Mouse (Mus musculus) heart, embryonic 14.5 days (tissue): ENCODE data around the gene Ascc3. TPM values are rescaled to one million over a fixed set of nuclear protein-coding genes. Genes with fewer than 3 reads are reported as not detected.

Experiments
- ATAC-seq: fragments of 200-750 bp; cut with Nextera tagmentation; 2 replicates; pipeline ENCODE4 v1.8.0; 2017; ENCODE audit warnings: low read depth, moderate TSS enrichment; ENCODE audit not compliant: insufficient number of reproducible peaks, insufficient read depth, low FRiP score
- H3K27ac ChIP-seq, 2 experiments: fragments of 200-500 bp in 1 of 2; fragments of 300-500 bp in 1 of 2; sonication (generic) in 1 of 2; replicated peaks in 1 of 2; 2 replicates each; pipeline ENCODE4 v1.5.1; 2012 to 2014; ENCODE audit warnings: low read depth in 2 of 2, low read length in 2 of 2, control low read depth in 1 of 2, mild to moderate bottlenecking in 1 of 2, mixed read lengths in 1 of 2; ENCODE audit not compliant: control insufficient read depth in 1 of 2, insufficient read depth in 1 of 2
- H3K27me3 ChIP-seq: fragments of 300-500 bp; sonication (generic); 2 replicates; pipeline ENCODE4 v1.6.1; 2014; ENCODE audit warnings: mild to moderate bottlenecking, low read length, control low read depth; ENCODE audit not compliant: control insufficient read depth, insufficient read depth
- H3K36me3 ChIP-seq: fragments of 300-500 bp; sonication (generic); 2 replicates; pipeline ENCODE4 v1.6.1; 2014; ENCODE audit warnings: mild to moderate bottlenecking, control low read depth, low read length, mixed read lengths; ENCODE audit not compliant: control insufficient read depth, insufficient read depth
- H3K4me1 ChIP-seq, 2 experiments: fragments of 200-500 bp in 1 of 2; fragments of 300-500 bp in 1 of 2; sonication (generic) in 1 of 2; 2 replicates each; pipeline ENCODE4 v1.6.1; 2012 to 2014; ENCODE audit warnings: low read length in 2 of 2, control low read depth in 1 of 2, mixed read lengths in 1 of 2; ENCODE audit not compliant: control insufficient read depth in 2 of 2, insufficient read depth in 2 of 2
- H3K4me2 ChIP-seq: fragments of 300-500 bp; sonication (generic); 2 replicates; pipeline ENCODE4 v1.6.1; 2014; ENCODE audit warnings: mild to moderate bottlenecking, low read length
- H3K4me3 ChIP-seq, 2 experiments: fragments of 200-500 bp in 1 of 2; fragments of 300-500 bp in 1 of 2; sonication (generic) in 1 of 2; 2 replicates each; pipeline ENCODE4 v1.5.1; 2012 to 2014; ENCODE audit warnings: low read length in 2 of 2, mild to moderate bottlenecking in 2 of 2, control low read depth in 1 of 2, low read depth in 1 of 2, moderate library complexity in 1 of 2; ENCODE audit not compliant: control insufficient read depth in 1 of 2, insufficient read depth in 1 of 2
- H3K9ac ChIP-seq: fragments of 300-500 bp; sonication (generic); 2 replicates; pipeline ENCODE4 v1.6.1; 2014; ENCODE audit warnings: mild to moderate bottlenecking, low read length
- H3K9me3 ChIP-seq: fragments of 300-500 bp; sonication (generic); 2 replicates; pipeline ENCODE4 v1.6.1; 2016; ENCODE audit warnings: low read length, control low read depth; ENCODE audit not compliant: control insufficient read depth
- WGBS: fragments of 180-500 bp; shearing (Covaris S2); extraction: QIAGEN DNeasy Blood & Tissue Kit; methylation state at CpG from one replicate; pipeline ENCODE4 v1.1.7; 2014; 5-methylcytosine and 5-hydroxymethylcytosine counted together
- polyA plus RNA-seq: library from polyadenylated mRNA; unstranded; fragments of >200 nt; fragmentation: Nextera tagmentation; extraction: Ambion mirVana; gene quantifications from 2 replicates; pipeline ENCODE4 v1.2.1, GENCODE M21; 2014

Ascc3 gene
- polyA plus RNA-seq, 1 experiment from 2014 or later, result 19.0 TPM

DNA sequence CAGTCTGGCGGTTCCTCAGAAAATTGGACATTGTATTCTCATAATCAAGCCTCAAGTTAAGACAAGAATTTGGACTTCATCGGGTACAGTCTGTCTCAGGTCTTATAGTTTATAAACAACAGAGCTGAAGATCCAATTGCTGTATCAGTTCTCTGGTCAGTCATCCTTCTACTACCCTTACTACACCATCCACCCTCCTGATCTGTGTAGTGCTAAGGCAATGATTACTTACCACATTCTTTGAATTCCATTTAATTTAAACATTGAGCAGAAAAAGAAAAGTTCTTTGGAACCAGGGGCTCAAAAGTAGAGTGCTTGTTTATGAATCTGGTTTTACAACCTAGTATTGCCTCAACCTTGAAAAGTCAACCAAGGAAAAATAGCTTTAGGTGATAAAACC is 213.7 kb downstream of the Ascc3 start:
- H3K4me3 ChIP-seq, result no peak overlapping the region
- no peaks in the 10 kb centered on the region for H3K9me3 ChIP-seq
- H3K27me3 ChIP-seq, result no peaks in the 10 kb centered on the region
- H3K4me2 ChIP-seq, result no peak overlapping the region
- H3K4me1 ChIP-seq, result no peaks in the 10 kb centered on the region
- no peak for ATAC-seq
- no peaks in the 10 kb centered on the region for H3K36me3 ChIP-seq
- 89% methylated on average over 2 of the region's 2 CpGs for WGBS
- H3K9ac ChIP-seq, result no peak overlapping the region
- H3K27ac ChIP-seq, result no peak overlapping the region

GRCm38 (mm10) chr10:50822363-50822762 is 229.9 kb downstream of the Ascc3 start:
- Histone ChIP-seq H3K4me2 (no peak overlapping the region), H3K9ac (no peak overlapping the region), H3K4me1 (no peaks in the 10 kb centered on the region), H3K27me3 (no peaks in the 10 kb centered on the region), H3K9me3 (no peaks in the 10 kb centered on the region), H3K4me3 (no peak overlapping the region), H3K36me3 (peaks cover 9% of the 10 kb centered on the region), H3K27ac (no peak overlapping the region)
- 84% methylated on average over 1 of the region's 1 CpGs for WGBS
- no peak for ATAC-seq

- H3K4me3 ChIP-seq, result no peak overlapping the region
- H3K4me1 ChIP-seq, result no peaks in the 10 kb centered on the region
- H3K4me2 ChIP-seq, result no peak overlapping the region
- no peak overlapping the region for H3K9ac ChIP-seq
- no peak overlapping the region for H3K27ac ChIP-seq
- no peak for ATAC-seq
- peaks cover 13% of the 10 kb centered on the region for H3K36me3 ChIP-seq
- no peaks in the 10 kb centered on the region for H3K27me3 ChIP-seq
- H3K9me3 ChIP-seq, result no peaks in the 10 kb centered on the region
These were observed 234.4 kb downstream of the Ascc3 start for GRCm38 (mm10) chr10:50826829-50827228.

GRCm38 (mm10) chr10:50834533-50834932 is 242.1 kb downstream of the Ascc3 start:
- H3K36me3 ChIP-seq, result 0 out of 2 replicates have a peak, but pooled peaks cover 4% of the 10 kb centered on the region
- no peaks in the 10 kb centered on the region for H3K4me1 ChIP-seq
- H3K9me3 ChIP-seq, result no peaks in the 10 kb centered on the region
- no peak overlapping the region for H3K27ac ChIP-seq
- 87% methylated on average over 2 of the region's 2 CpGs for WGBS
- no peaks in the 10 kb centered on the region for H3K27me3 ChIP-seq
- ATAC-seq, result no peak
- no peak overlapping the region for H3K9ac ChIP-seq
- H3K4me3 ChIP-seq, result no peak overlapping the region
- H3K4me2 ChIP-seq, result no peak overlapping the region

DNA sequence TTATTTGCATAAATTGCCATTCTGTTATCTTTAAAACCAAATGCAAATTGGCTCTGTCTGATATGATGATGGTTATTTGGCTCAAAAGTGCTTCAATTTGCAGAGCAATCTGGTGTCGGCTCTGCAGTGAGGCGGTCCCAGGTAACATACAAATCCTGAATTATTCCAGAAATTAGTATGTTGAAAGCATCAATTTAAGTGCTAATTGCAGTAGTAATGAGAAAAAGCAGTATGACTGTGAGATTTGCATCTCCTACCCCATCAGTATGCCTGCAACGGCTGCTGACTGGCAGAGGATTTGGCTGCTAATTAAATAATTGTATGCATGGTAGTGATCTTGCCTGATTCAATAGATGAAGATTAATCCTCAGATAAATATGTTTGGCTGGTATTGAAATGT is 250.9 kb downstream of the Ascc3 start:
- no peaks in the 10 kb centered on the region for H3K27me3 ChIP-seq
- no peaks in the 10 kb centered on the region for H3K9me3 ChIP-seq
- H3K9ac ChIP-seq, result no peak overlapping the region
- no peaks in the 10 kb centered on the region for H3K4me1 ChIP-seq
- no peak overlapping the region for H3K27ac ChIP-seq
- peaks cover 19% of the 10 kb centered on the region; the same call in 1 of the 2 replicates for H3K36me3 ChIP-seq
- ATAC-seq, result no peak
- no peak overlapping the region for H3K4me3 ChIP-seq
- 97% methylated on average over 3 of the region's 3 CpGs for WGBS
- no peak overlapping the region for H3K4me2 ChIP-seq

DNA sequence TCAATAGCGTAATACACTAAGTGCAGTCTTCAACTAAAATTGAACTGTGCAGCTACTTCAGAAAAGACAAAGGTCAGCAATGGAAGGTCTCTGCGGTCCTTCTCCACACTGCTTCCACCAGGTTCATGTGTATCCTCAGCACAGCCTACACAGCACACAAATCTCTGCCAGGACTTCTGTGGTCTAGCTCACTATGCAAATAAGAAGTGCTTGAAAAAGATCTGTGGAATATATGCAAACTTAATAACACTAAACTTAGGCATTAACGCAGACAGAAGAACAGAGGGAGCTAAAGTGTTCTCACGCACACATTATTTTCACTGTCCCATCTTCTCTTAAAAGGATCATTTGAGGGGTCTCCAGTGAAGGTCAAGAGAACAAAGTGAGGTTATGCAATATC is 275.7 kb downstream of the Ascc3 start:
- no peaks in the 10 kb centered on the region for H3K9me3 ChIP-seq
- no peak overlapping the region for H3K4me2 ChIP-seq
- no peaks in the 10 kb centered on the region for H3K4me1 ChIP-seq
- WGBS, result 78% methylated on average over 4 of the region's 4 CpGs
- H3K27ac ChIP-seq, result no peak overlapping the region
- H3K4me3 ChIP-seq, result no peak overlapping the region
- no peaks in the 10 kb centered on the region for H3K36me3 ChIP-seq
- ATAC-seq, result no peak
- no peaks in the 10 kb centered on the region for H3K27me3 ChIP-seq
- H3K9ac ChIP-seq, result no peak overlapping the region

DNA sequence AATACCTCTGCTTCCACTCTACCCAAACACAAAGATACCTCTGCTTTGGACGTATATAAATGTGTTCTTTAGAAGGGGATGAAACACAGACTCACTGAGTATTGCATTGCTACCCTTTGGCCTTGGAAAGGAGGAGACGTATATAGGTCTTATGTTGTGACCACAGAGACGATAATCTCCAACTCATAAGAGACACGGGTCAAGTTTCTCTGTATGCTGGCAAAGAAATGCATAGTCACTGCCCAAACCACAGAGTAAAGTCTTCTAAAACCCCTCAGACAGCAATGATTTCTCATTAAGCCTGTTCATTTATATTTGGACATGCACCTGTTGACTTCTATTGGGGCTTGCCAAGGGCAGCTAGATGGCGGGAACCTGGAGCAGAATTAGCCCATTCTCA is 284.5 kb downstream of the Ascc3 start:
- H3K4me3 ChIP-seq, result no peak overlapping the region
- H3K27ac ChIP-seq, result no peak overlapping the region
- no peaks in the 10 kb centered on the region for H3K9me3 ChIP-seq
- no peaks in the 10 kb centered on the region for H3K36me3 ChIP-seq
- no peak overlapping the region for H3K4me2 ChIP-seq
- H3K4me1 ChIP-seq, result no peaks in the 10 kb centered on the region
- ATAC-seq, result no peak
- H3K9ac ChIP-seq, result no peak overlapping the region
- 77% methylated on average over 5 of the region's 5 CpGs for WGBS
- H3K27me3 ChIP-seq, result no peaks in the 10 kb centered on the region

- H3K27ac ChIP-seq, result no peak overlapping the region
- H3K4me3 ChIP-seq, result no peak overlapping the region
- H3K9me3 ChIP-seq, result no peaks in the 10 kb centered on the region
- ATAC-seq, result no peak
- 16% methylated on average over 2 of the region's 2 CpGs for WGBS
- H3K36me3 ChIP-seq, result no peaks in the 10 kb centered on the region
- H3K4me1 ChIP-seq, result no peaks in the 10 kb centered on the region
- H3K9ac ChIP-seq, result no peak overlapping the region
- H3K4me2 ChIP-seq, result no peak overlapping the region
- H3K27me3 ChIP-seq, result no peaks in the 10 kb centered on the region; the same call in 1 of the 2 replicates
These were observed 289.1 kb downstream of the Ascc3 start for GRCm38 (mm10) chr10:50881476-50882069.
